Mouse (Mus musculus): ENCODE results near the gene Sprn. TPM values are rescaled to one million over a fixed set of nuclear protein-coding genes. Genes with fewer than 3 reads are reported as not detected.

Gene Sprn
- not detected for polyA plus RNA-seq (2017; shearing (Covaris generic))

- ATAC-seq, result no peak
Measured at GRCm38 (mm10) chr7:140154218-140154927, at the start of gene Sprn. Gene Sprn, minus strand, starts transcription at chr7:140154877.

DNA sequence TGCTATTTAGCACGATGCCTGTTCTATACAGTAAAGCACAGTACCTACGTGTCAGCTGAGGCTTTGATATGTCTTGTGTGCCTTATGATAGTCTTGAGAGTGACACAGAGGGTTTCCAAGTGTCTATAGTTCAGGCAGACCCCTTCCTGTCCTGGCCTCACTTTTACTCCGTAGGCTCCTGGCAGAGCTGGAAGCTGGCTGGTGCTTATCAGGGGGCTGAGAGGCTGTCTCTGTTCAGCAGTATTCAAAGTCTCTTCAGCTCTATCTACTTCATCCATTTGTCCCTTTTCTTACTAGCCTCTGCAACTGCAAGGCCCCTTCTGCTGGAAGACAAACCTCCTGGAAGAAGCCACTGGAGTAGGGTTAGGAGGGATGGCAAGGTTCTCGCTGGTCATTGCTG is 46.4 kb upstream of the Sprn start:
- ATAC-seq, result no peak

DNA sequence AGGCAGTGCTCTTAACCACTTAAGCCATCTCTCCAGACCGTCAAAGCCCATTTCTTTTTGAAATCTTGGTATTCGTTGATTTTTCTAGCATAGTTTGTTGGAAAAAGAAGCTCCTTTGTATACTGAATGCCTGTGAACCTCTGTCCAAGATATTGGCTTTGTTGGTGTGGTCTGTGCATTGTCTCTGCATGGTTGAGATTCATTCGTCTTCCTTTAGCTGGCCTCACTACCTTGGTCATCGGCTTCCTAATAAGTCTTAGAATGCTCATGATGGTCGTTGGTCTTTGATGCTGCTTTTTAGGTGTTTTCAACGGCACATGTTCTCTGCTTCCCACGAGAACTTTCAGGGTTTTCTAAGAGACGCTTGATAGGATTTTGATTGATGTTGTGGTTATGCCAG is 41.3 kb upstream of the Sprn start:
- no peak for ATAC-seq

GRCm38 (mm10) chr7:140194031-140194430 is 39.4 kb upstream of the Sprn start:
- ATAC-seq, result no peak

GRCm38 (mm10) chr7:140192851-140193250 is 38.2 kb upstream of the Sprn start:
- ATAC-seq, result no peak

DNA sequence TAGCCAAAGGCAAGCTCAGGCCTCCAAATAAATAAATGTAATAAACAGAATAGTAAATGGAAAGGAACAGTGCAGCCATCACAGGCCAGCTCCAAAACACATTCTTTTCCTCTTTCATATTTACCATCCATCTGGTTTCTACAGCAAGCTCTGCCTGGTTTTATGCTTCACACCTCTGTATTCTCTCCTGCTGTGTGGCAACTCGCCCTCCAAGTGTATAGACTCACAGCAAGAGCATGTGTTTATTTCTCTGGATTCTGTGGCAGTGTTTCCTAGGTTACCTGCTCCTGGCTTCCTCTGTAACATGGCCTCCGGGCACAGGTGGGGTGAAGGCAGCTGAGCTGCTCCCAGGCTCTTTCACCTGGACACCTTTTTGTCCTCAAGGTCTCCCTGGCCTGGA is 37.8 kb upstream of the Sprn start:
- no peak for ATAC-seq

DNA sequence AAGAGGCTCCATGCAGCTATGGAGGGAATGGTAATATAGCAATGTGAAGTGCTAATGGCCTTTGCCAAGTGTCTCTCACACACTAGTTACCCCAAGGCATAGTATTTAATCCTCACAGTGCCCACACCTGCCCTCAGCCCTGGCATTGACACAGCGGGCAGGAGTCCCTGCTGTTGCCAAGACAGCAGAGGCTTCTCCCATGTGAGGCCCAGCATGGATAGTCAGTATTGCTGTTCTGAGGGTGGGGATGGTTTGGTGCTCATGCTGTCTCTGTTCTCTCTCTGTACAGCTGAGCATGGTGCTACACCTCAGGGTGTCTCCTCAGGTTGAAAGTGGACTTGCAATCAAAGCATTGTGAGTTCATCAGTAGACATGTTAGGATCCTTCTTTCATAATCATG is 35.8 kb upstream of the Sprn start:
- no peak for ATAC-seq

DNA sequence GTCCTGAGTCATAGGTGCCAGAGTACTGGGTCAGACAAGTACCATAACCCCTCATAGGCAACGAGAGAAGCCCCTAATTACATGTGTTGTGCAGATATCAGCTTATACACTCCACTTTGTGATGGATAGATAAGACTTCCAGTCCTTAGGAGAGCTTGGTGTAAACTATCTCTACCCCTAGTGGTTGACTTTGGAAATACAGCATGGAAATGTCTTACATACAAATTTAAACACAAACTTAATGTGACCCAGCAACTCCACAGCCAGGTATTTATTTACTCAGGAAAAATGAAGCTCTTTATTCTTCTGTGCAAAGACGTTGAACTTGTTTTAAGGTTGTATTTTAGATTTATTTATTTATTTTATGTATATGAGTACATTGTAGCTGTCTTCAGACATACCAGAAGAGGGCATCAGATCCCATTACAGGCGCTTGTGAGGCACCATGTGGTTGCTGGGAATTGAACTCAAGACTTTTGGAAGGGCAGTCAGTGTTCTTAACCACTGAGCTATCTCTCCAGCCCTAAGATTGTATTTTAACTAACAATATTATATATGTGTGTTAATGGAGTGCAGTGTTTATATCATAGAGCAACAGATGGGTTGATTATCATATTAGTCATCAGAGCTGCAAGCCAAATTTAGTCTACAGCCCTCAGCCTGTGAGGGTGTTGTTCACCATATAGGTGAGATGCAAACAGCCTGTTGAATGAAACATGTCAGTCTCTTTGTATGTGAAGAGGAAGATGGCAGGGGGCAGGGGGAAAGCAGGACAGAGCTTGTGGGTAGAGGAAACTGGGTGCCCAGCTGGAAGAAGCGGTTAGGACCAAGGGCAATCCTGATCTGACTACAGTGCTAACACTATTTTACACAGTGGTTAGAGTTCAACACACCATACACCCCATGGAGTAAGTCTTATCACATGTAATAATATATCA is 34.0 kb upstream of the Sprn start:
- ATAC-seq, result no peak

DNA sequence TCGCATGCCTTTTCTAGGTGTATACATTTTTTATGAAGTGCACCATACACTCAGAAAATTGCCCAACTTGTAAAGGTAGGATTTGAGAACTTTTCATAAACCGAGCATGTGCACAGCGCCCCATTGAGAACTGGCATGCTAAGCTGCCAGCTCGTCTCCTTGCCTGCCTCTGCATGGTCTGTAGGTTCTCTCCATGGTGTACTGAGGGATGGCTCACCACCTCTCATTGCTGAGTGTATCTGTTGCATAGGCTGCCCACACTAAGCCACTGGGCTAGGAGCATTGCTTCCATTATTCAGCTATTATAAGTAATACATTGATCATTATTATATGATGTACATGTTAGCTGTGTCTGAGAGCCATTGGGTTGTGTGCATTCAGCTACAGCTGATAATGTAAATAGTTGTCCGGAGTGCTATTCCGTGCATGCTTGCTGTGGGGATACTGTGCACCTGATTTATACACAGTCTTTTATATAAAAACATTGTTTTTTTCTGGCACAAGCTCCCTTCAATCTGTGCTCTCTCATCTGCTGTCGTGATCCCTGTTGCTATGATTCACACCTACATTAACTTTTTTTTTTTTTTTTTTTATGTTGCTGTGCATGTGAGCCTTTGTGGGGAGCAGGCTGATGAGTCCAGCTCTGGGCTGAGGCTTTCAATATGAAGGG is 33.2 kb upstream of the Sprn start:
- ATAC-seq, result no peak

- ATAC-seq, result peak; percentile 54
Measured at GRCm38 (mm10) chr7:140186646-140187620, 32.3 kb upstream of the Sprn start.

DNA sequence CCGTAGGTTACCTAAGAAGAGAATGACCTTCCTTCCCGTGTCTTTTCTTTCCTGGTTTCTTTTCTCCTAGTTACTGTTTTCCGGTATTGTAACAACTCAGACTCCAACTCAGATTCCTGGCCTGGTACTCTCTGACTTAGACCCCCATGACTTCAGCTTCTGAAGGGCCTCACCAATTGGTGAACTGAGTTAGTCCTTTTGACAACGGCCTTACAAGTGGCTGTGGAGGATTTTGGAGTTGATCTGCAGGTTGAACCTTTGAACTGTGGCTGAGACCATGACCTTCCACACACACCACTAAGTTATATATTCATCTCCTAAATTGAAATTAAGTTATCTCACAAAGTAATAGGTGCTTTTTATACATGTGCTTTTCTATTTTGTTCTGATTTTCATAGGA is 29.5 kb upstream of the Sprn start:
- no peak for ATAC-seq

GRCm38 (mm10) chr7:140180692-140181091 is 26.0 kb upstream of the Sprn start:
- ATAC-seq, result no peak

GRCm38 (mm10) chr7:140179176-140179575 is 24.5 kb upstream of the Sprn start:
- ATAC-seq, result no peak

DNA sequence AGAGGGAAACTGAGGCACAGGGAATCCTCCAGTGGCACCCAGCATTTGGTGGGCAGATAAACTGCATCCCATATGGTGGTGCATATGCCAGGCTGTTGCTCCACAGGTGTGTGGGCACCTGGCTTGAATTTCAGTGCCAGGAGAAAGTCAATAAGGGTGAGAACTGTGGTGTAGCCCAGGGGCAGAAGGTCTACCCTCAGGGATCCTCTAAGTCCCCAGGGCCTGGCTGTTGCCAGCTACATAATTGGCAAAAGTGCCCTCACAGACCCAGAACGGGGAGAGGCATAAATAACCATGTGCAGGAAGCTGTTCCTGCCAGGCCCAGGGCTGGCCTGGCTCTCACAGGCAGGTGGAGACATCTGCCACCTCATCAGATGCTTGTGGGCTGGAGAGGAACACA is 18.3 kb upstream of the Sprn start, which contains the start of gene Olfr523:
Gene Olfr523 (plus strand): TSS at position 282 of the 400 bp plus-strand sequence.
- ATAC-seq, result no peak

GRCm38 (mm10) chr7:140170863-140171262 is 16.2 kb upstream of the Sprn start:
- no peak for ATAC-seq

DNA sequence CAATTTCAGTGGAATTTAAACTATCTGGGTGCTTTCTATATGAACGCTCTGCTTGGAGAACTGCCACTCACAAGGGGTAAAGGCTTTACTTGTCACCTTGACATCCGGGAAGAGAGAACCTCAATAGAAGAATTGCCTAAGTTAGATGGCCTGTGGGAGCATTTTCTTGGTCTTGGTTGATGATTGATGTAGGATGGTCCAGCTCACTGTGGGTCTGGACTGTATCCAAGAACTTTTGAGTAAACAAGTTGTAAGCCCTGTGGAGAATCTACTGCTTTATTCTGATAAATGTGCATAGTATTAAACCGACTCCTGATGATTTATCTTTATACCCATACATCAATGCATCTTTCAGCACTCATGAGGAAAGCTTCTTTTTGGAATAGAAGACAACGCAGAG is 14.7 kb upstream of the Sprn start:
- no peak for ATAC-seq

DNA sequence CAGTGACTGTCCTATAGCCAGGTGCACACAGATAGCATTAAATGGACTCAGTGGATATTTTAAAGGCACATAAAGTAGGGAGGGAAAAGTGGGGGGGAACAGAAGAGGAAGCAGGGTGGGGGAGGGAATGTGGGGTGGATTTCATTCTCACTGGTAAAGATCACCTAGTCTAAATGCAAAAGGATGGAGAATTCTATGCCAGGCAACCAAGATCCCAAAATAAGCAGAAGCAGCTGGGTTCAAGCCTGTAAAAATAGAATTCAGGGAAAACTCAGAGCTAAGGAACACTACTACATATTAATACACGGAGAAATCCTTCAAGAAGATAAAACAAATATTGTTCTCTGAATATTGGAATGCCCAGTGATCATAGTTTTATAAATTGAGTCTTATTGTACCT is 13.3 kb upstream of the Sprn start:
- ATAC-seq, result no peak

DNA sequence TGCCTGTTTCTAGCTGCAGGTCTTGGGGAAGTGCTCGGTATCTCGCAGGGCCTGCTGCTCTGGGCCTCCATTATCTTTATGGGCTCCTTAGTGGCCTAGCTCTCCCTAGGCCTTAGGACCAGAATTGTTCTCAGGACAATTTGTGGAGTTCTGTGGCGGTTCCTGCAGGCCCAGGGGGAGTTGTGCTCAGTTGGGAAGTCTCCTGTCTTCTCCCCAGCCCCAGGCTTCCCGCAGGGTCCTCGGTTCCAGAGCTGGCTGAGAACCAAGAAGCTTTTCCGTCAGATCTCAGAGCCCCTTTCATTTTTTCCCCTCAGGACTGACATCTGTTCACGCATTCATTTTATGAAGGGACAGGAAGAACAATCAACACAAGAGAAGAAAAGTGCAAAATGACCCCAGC is 10.0 kb upstream of the Sprn start, which contains the start of gene Olfr522:
Gene Olfr522 (minus strand): TSS at position 101 of the 400 bp plus-strand sequence.
- ATAC-seq, result no peak

DNA sequence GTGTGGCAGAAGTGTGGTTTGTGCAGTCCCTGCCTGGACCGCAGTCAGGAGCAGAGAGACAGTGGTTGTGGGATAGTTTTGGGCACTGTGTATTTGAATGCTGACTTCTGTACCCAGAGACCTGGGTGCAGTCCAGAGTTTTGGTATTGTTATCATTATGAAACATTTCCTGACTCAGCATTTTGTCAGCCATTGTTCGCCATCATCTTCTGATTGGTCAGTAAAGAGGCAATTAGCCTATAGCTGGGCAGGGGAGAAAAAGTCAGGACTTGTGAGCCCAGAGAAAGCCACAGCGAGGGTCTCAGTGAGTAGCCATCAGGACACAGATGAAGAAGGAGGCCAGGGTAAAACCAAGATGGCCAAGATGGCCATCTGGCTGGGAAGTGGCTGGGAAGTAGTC is 5.7 kb upstream of the Sprn start:
- ATAC-seq, result no peak

GRCm38 (mm10) chr7:140153829-140154217 is 854 bp downstream of the Sprn start:
- no peak for ATAC-seq

GRCm38 (mm10) chr7:140153383-140153782 is 1.3 kb downstream of the Sprn start:
- ATAC-seq, result no peak

GRCm38 (mm10) chr7:140144550-140144949 is 10.1 kb downstream of the Sprn start:
- no peak for ATAC-seq

All from CD4-positive, CD25-positive, alpha-beta regulatory T cell, adult 4 months (primary cell).